Mouse (Mus musculus) forelimb bud, embryonic 11.5 days (tissue): ENCODE measurements around the gene Adcy9.
"Not testable (repeated sequence)": the region's sequence is repeated elsewhere in the genome, so short reads cannot be mapped to it uniquely, and the experiment has no call there.

Source experiments
- DNase-seq: peaks from one replicate; pipeline ENCODE4 v3.0.0-alpha.2; 2012; ENCODE audit warnings: low read depth, low spot score

Gene Adcy9

GRCm38 (mm10) chr16:4382406-4382805, 37.9 kb downstream of the Adcy9 start:
- no peak for DNase-seq

GRCm38 (mm10) chr16:4381487-4381886, 38.8 kb downstream of the Adcy9 start:
- no peak for DNase-seq

- no peak for DNase-seq
These were observed 41.5 kb downstream of the Adcy9 start for GRCm38 (mm10) chr16:4378788-4379187.

- no peak for DNase-seq
These were observed 42.7 kb downstream of the Adcy9 start for GRCm38 (mm10) chr16:4377556-4377955.

GRCm38 (mm10) chr16:4374780-4375380, 45.4 kb downstream of the Adcy9 start:
- no peak for DNase-seq

- DNase-seq, result no peak
These were observed 46.0 kb downstream of the Adcy9 start for GRCm38 (mm10) chr16:4374270-4374669.

GRCm38 (mm10) chr16:4371039-4371438, 49.3 kb downstream of the Adcy9 start:
- DNase-seq, result no peak

- DNase-seq, result no peak
These were observed 50.2 kb downstream of the Adcy9 start for GRCm38 (mm10) chr16:4370141-4370541.

- DNase-seq, result no peak
These were observed 52.4 kb downstream of the Adcy9 start for GRCm38 (mm10) chr16:4367930-4368329.

GRCm38 (mm10) chr16:4367291-4367690, 53.0 kb downstream of the Adcy9 start:
- no peak for DNase-seq

- DNase-seq, result no peak
These were observed 53.6 kb downstream of the Adcy9 start for GRCm38 (mm10) chr16:4366671-4367070.

GRCm38 (mm10) chr16:4363341-4364116, 56.8 kb downstream of the Adcy9 start:
- no peak for DNase-seq

GRCm38 (mm10) chr16:4355260-4356043, 64.8 kb downstream of the Adcy9 start:
- DNase-seq, result no peak

GRCm38 (mm10) chr16:4342579-4342978, 77.7 kb downstream of the Adcy9 start:
- no peak for DNase-seq

- no peak for DNase-seq
These were observed 78.8 kb downstream of the Adcy9 start for GRCm38 (mm10) chr16:4341316-4342062.

- DNase-seq, result not testable (repeated sequence)
These were observed 81.1 kb downstream of the Adcy9 start for GRCm38 (mm10) chr16:4339216-4339615.

GRCm38 (mm10) chr16:4337269-4337668, 83.0 kb downstream of the Adcy9 start:
- no peak for DNase-seq

GRCm38 (mm10) chr16:4333788-4334187, 86.5 kb downstream of the Adcy9 start:
- no peak for DNase-seq

GRCm38 (mm10) chr16:4333371-4333770, 86.9 kb downstream of the Adcy9 start:
- DNase-seq, result no peak

- no peak for DNase-seq
These were observed 93.2 kb downstream of the Adcy9 start for GRCm38 (mm10) chr16:4327081-4327480.

GRCm38 (mm10) chr16:4325801-4326200, 94.5 kb downstream of the Adcy9 start:
- DNase-seq, result no peak

GRCm38 (mm10) chr16:4324967-4325366, 95.3 kb downstream of the Adcy9 start:
- DNase-seq, result no peak
